Mouse (Mus musculus) neural tube, embryonic 12.5 days (tissue): ENCODE results near the gene Camta1. TPM values are rescaled to one million over a fixed set of nuclear protein-coding genes. Genes with fewer than 3 reads are reported as not detected.

Experiments used
- ATAC-seq: fragments of 200-750 bp; cut with Nextera tagmentation; 2 replicates; pipeline ENCODE4 v1.8.0; 2017; ENCODE audit warnings: low read depth, mild to moderate bottlenecking, moderate TSS enrichment, moderate library complexity; ENCODE audit not compliant: low FRiP score
- H3K27ac ChIP-seq: fragments of 300-500 bp; sonication (generic); 2 replicates; pipeline ENCODE4 v1.5.1; 2016
- H3K27me3 ChIP-seq: fragments of 300-500 bp; sonication (generic); replicated peaks from 2 replicates; pipeline ENCODE4 v1.6.1; 2016; ENCODE audit warnings: mild to moderate bottlenecking
- H3K36me3 ChIP-seq: fragments of 300-500 bp; sonication (generic); 2 replicates; pipeline ENCODE4 v1.6.1; 2016; ENCODE audit warnings: mild to moderate bottlenecking
- H3K4me1 ChIP-seq: fragments of 300-500 bp; sonication (generic); 2 replicates; pipeline ENCODE4 v1.6.1; 2016
- H3K4me2 ChIP-seq: fragments of 300-500 bp; sonication (generic); replicated peaks from 2 replicates; pipeline ENCODE4 v1.6.1; 2016; ENCODE audit warnings: mild to moderate bottlenecking
- H3K4me3 ChIP-seq: fragments of 300-500 bp; sonication (generic); 2 replicates; pipeline ENCODE4 v1.5.1; 2016
- H3K9ac ChIP-seq: fragments of 300-500 bp; sonication (generic); 2 replicates; pipeline ENCODE4 v1.6.1; 2016; ENCODE audit warnings: mild to moderate bottlenecking
- H3K9me3 ChIP-seq: fragments of 300-500 bp; sonication (generic); 2 replicates; pipeline ENCODE4 v1.6.1; 2016; ENCODE audit warnings: mild to moderate bottlenecking
- WGBS: fragments of 180-500 bp; shearing (Covaris S2); methylation state at CpG from one replicate; pipeline ENCODE4 v1.1.7; 2016; 5-methylcytosine and 5-hydroxymethylcytosine counted together
- polyA plus RNA-seq: library from polyadenylated mRNA; unstranded; fragments of >200 nt; fragmentation: Nextera tagmentation; extraction: Ambion mirVana; gene quantifications from 2 replicates; pipeline ENCODE4 v1.2.1, GENCODE M21; 2016

Camta1 gene
- polyA plus RNA-seq, 1 experiment from 2014 or later, result 164 TPM

- Histone ChIP-seq H3K27me3 (no peaks in the 10 kb centered on the region), H3K9ac (no peak overlapping the region), H3K4me1 (peaks cover 12% of the 10 kb centered on the region; the same call in 1 of the 2 replicates), H3K36me3 (no peaks in the 10 kb centered on the region), H3K27ac (no peak overlapping the region), H3K9me3 (no peaks in the 10 kb centered on the region), H3K4me2 (no peak overlapping the region), H3K4me3 (no peak overlapping the region)
- WGBS, result 56% methylated on average over 9 of the region's 9 CpGs
- no peak; the same call in 1 of the 2 replicates for ATAC-seq
Observed at GRCm38 (mm10) chr4:151746002-151746606, 115.6 kb downstream of the Camta1 start.

- no peak for ATAC-seq
- no peaks in the 10 kb centered on the region for H3K36me3 ChIP-seq
- H3K4me3 ChIP-seq, result no peak overlapping the region
- no peaks in the 10 kb centered on the region for H3K9me3 ChIP-seq
- peaks cover 21% of the 10 kb centered on the region; the same call in 1 of the 2 replicates for H3K4me1 ChIP-seq
- H3K9ac ChIP-seq, result no peak overlapping the region
- no peak overlapping the region for H3K4me2 ChIP-seq
- no peak overlapping the region for H3K27ac ChIP-seq
- H3K27me3 ChIP-seq, result no peaks in the 10 kb centered on the region
- 56% methylated on average over 20 of the region's 20 CpGs for WGBS
Observed at GRCm38 (mm10) chr4:151741249-151742137, 120.2 kb downstream of the Camta1 start.

GRCm38 (mm10) chr4:151739348-151739956, 122.2 kb downstream of the Camta1 start:
- no peak overlapping the region for H3K27ac ChIP-seq
- no peak overlapping the region for H3K4me3 ChIP-seq
- H3K9me3 ChIP-seq, result no peaks in the 10 kb centered on the region
- H3K27me3 ChIP-seq, result no peaks in the 10 kb centered on the region
- 79% methylated on average over 12 of the region's 12 CpGs for WGBS
- H3K4me2 ChIP-seq, result no peak overlapping the region
- no peak overlapping the region for H3K9ac ChIP-seq
- ATAC-seq, result no peak
- H3K4me1 ChIP-seq, result peaks cover 21% of the 10 kb centered on the region; the same call in 1 of the 2 replicates
- H3K36me3 ChIP-seq, result no peaks in the 10 kb centered on the region

- Histone ChIP-seq H3K4me3 (no peak overlapping the region), H3K36me3 (no peaks in the 10 kb centered on the region), H3K4me1 (peaks cover 21% of the 10 kb centered on the region; the same call in 1 of the 2 replicates), H3K9me3 (no peaks in the 10 kb centered on the region), H3K27ac (no peak overlapping the region), H3K4me2 (no peak overlapping the region), H3K27me3 (no peaks in the 10 kb centered on the region), H3K9ac (no peak overlapping the region)
- no peak for ATAC-seq
- WGBS, result 82% methylated on average over 11 of the region's 11 CpGs
Observed at GRCm38 (mm10) chr4:151738875-151739274, 122.8 kb downstream of the Camta1 start.

- Histone ChIP-seq H3K9me3 (no peaks in the 10 kb centered on the region), H3K4me1 (peaks cover 21% of the 10 kb centered on the region; the same call in 1 of the 2 replicates), H3K36me3 (no peaks in the 10 kb centered on the region), H3K4me3 (no peak overlapping the region), H3K4me2 (no peak overlapping the region), H3K9ac (no peak overlapping the region), H3K27ac (no peak overlapping the region), H3K27me3 (no peaks in the 10 kb centered on the region)
- WGBS, result 83% methylated on average over 5 of the region's 5 CpGs
- ATAC-seq, result no peak
Observed at GRCm38 (mm10) chr4:151738280-151738679, 123.4 kb downstream of the Camta1 start.

GRCm38 (mm10) chr4:151732668-151733067, 129.0 kb downstream of the Camta1 start:
- WGBS, result 77% methylated on average over 10 of the region's 10 CpGs
- H3K4me1 ChIP-seq, result no peaks in the 10 kb centered on the region
- H3K4me2 ChIP-seq, result no peak overlapping the region
- H3K36me3 ChIP-seq, result no peaks in the 10 kb centered on the region
- H3K9ac ChIP-seq, result no peak overlapping the region
- H3K27ac ChIP-seq, result no peak overlapping the region
- H3K9me3 ChIP-seq, result no peaks in the 10 kb centered on the region
- no peak overlapping the region for H3K4me3 ChIP-seq
- ATAC-seq, result no peak
- H3K27me3 ChIP-seq, result no peaks in the 10 kb centered on the region; the same call in 1 of the 2 replicates

- H3K27ac ChIP-seq, result no peak overlapping the region
- peaks cover 5% of the 10 kb centered on the region; the same call in 1 of the 2 replicates for H3K4me1 ChIP-seq
- 77% methylated on average over 4 of the region's 4 CpGs for WGBS
- H3K9me3 ChIP-seq, result no peaks in the 10 kb centered on the region
- no peak for ATAC-seq
- H3K36me3 ChIP-seq, result no peaks in the 10 kb centered on the region
- no peaks in the 10 kb centered on the region; the same call in 1 of the 2 replicates for H3K27me3 ChIP-seq
- no peak overlapping the region for H3K9ac ChIP-seq
- H3K4me2 ChIP-seq, result no peak overlapping the region
- H3K4me3 ChIP-seq, result no peak overlapping the region
Observed at GRCm38 (mm10) chr4:151730037-151730759, 131.5 kb downstream of the Camta1 start.

GRCm38 (mm10) chr4:151729116-151729515, 132.6 kb downstream of the Camta1 start:
- no peak for ATAC-seq

GRCm38 (mm10) chr4:151728391-151729065, 133.1 kb downstream of the Camta1 start:
- Histone ChIP-seq H3K4me3 (no peak overlapping the region), H3K9me3 (no peaks in the 10 kb centered on the region), H3K27ac (no peak overlapping the region), H3K4me2 (no peak overlapping the region), H3K27me3 (no peaks in the 10 kb centered on the region; the same call in 1 of the 2 replicates), H3K4me1 (peaks cover 14% of the 10 kb centered on the region; the same call in 1 of the 2 replicates), H3K9ac (no peak overlapping the region), H3K36me3 (no peaks in the 10 kb centered on the region)
- no peak for ATAC-seq
- WGBS, result 85% methylated on average over 11 of the region's 11 CpGs

More at GRCm38 (mm10) chr4:151729116-151729515, 132.6 kb downstream of the Camta1 start:
- WGBS, result 77% methylated on average over 4 of the region's 4 CpGs
- Histone ChIP-seq H3K4me1 (peaks cover 14% of the 10 kb centered on the region; the same call in 1 of the 2 replicates), H3K27ac (no peak overlapping the region), H3K36me3 (no peaks in the 10 kb centered on the region), H3K4me3 (no peak overlapping the region), H3K27me3 (no peaks in the 10 kb centered on the region; the same call in 1 of the 2 replicates), H3K4me2 (no peak overlapping the region), H3K9ac (no peak overlapping the region), H3K9me3 (no peaks in the 10 kb centered on the region)

GRCm38 (mm10) chr4:151726396-151726795, 135.3 kb downstream of the Camta1 start:
- Histone ChIP-seq H3K27me3 (no peaks in the 10 kb centered on the region; the same call in 1 of the 2 replicates), H3K4me2 (no peak overlapping the region), H3K9me3 (no peaks in the 10 kb centered on the region), H3K36me3 (no peaks in the 10 kb centered on the region), H3K9ac (no peak overlapping the region), H3K4me1 (peaks cover 14% of the 10 kb centered on the region; the same call in 1 of the 2 replicates), H3K4me3 (no peak overlapping the region), H3K27ac (no peak overlapping the region)
- 62% methylated on average over 2 of the region's 2 CpGs for WGBS
- ATAC-seq, result no peak

GRCm38 (mm10) chr4:151724897-151725296, 136.8 kb downstream of the Camta1 start:
- Histone ChIP-seq H3K36me3 (no peaks in the 10 kb centered on the region), H3K27me3 (no peaks in the 10 kb centered on the region), H3K9ac (no peak overlapping the region), H3K9me3 (no peaks in the 10 kb centered on the region), H3K4me3 (no peak overlapping the region), H3K27ac (no peak overlapping the region), H3K4me2 (no peak overlapping the region), H3K4me1 (peaks cover 17% of the 10 kb centered on the region; the same call in 1 of the 2 replicates)
- ATAC-seq, result no peak
